Mouse (Mus musculus) hindlimb bud, embryonic 11.5 days (tissue): ENCODE measurements around the gene Sinhcaf.

ENCODE experiments used
- DNase-seq: peaks from one replicate; pipeline ENCODE4 v3.0.0-alpha.2; 2012; ENCODE audit warnings: low read depth, low spot score; ENCODE audit errors: extremely low spot score

The Sinhcaf gene

GRCm38 (mm10) chr6:148894888-148895772, 51.1 kb downstream of the Sinhcaf start:
- DNase-seq, result no peak

GRCm38 (mm10) chr6:148873911-148874310, 72.4 kb downstream of the Sinhcaf start:
- DNase-seq, result no peak
